Mouse (Mus musculus) left cerebral cortex, postnatal 14 days (tissue): Measurements from ENCODE around the gene Kremen1. TPM values are rescaled to one million over a fixed set of nuclear protein-coding genes. Genes with fewer than 3 reads are reported as not detected.

ENCODE experiments used
- DNase-seq, 2 experiments: peaks; one replicate each; pipeline ENCODE4 v3.0.0; 2021 to 2022; ENCODE audit warnings: low spot score in 2 of 2, mixed read lengths in 1 of 2
- intact Hi-C: fragments of 180-260 bp; cut with DNase I; formaldehyde crosslinking; loops from one replicate; pipeline ENCODE4 v1.15.1; 2025
- total RNA-seq, 2 experiments: library from RNA; stranded (reverse); gene quantifications; 2 replicates each; pipeline ENCODE4 v1.2.3; 2021

The Kremen1 gene
- total RNA-seq, 2 experiments from 2014 or later, result 10.6 to 12.7 TPM

GRCm38 (mm10) chr11:5271274-5272065 lies 10.1 kb upstream of the Kremen1 start:
- intact Hi-C loops, result no loop called here

GRCm38 (mm10) chr11:5269846-5270461 lies 8.6 kb upstream of the Kremen1 start:
- intact Hi-C loops, result loop anchor here (10.0 kb wide), 1 partner anchor 155 kb away; no protein-coding TSS in a partner anchor
- no peak for DNase-seq

More at GRCm38 (mm10) chr11:5271274-5272065, 10.1 kb upstream of the Kremen1 start:
- DNase-seq, result no peak

DNA sequence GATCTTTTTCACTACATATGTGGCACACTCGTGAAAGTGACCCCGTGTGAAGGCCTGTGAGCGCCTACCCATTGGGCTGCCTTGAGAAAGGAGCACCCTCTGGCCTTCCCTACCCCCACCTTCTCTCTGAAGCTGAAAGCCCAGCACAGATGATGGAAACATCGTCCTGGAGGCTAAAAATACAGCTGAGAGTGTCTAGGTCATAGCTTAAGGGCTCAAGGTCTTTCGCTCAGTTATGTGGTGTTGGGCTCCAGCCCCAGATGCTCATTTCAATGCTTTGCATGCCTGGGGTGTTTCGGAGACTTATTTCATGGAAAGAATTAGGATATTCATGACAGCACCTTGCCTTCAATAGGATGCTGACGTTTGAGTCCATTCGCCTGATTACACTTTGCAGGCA lies 4.4 kb upstream of the Kremen1 start:
- intact Hi-C loops, result loop anchor here (10.0 kb wide), 1 partner anchor 151 kb away; no protein-coding TSS in a partner anchor
- no peak for DNase-seq

DNA sequence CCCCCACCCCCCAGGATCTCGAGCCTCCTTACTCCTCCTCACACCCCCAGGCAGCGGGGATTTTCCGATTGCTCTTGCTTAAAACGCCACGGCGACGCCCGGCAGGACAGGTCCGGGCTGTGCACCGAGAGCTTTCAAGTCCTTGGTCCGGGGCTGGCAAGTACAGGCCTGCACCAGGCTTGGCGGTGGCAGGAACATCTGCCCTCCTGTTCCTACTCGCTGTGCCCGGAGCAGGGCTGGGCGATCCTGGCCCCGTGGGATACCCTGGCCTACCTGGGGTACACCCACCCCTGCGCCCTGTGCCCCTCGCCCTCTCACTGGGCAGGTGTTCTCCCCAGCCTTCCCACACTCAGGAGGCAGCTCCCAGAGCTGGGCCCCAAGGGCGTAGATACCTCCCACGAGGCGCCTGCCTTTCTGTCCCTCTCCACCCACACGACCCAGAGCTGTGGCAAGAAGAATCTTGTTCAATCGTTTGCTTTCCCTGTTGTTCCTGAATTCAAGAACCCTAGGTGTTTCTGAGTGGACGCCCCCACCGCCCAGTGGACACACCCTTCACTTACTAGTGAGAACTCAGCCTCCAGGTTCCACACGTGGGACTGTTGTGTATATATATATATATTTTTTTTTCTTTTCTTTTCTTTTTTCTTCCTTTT lies 1.8 kb upstream of the Kremen1 start:
- no peak for DNase-seq
- intact Hi-C loops, result loop anchor here (5.0 to 10.0 kb wide), 2 partner anchors 81 to 148 kb away; no protein-coding TSS in a partner anchor

DNA sequence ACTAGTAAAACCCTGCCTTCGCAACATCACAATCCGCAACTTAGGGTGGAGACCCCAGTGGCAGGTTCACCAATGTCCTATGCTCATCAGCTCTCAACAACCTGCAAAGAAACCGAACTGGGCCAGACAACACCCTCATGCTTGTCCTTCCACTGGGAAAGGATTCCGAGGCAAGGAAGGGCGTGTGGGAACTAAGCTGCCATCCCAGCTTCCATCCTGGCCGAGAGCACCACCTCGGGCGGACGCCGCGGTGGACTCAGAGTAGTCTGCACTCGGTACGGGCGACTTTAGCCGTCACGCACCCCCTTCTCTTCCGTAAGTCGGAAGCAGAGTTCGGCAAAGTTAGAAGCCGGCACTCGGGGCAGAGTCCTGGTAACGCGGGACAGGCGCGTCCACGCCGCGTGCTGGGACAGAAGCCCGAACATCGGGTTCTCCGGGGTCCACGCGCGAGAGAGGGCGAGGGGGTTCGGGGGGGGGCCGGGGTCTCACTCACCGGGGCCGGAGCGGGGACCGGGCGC lies 357 bp downstream of the Kremen1 start:
- intact Hi-C loops, result loop anchor here (5.0 to 10.0 kb wide), 2 partner anchors 79 to 146 kb away; no protein-coding TSS in a partner anchor
- DNase-seq, result peak in 1 of 2 experiments; percentile 18

DNA sequence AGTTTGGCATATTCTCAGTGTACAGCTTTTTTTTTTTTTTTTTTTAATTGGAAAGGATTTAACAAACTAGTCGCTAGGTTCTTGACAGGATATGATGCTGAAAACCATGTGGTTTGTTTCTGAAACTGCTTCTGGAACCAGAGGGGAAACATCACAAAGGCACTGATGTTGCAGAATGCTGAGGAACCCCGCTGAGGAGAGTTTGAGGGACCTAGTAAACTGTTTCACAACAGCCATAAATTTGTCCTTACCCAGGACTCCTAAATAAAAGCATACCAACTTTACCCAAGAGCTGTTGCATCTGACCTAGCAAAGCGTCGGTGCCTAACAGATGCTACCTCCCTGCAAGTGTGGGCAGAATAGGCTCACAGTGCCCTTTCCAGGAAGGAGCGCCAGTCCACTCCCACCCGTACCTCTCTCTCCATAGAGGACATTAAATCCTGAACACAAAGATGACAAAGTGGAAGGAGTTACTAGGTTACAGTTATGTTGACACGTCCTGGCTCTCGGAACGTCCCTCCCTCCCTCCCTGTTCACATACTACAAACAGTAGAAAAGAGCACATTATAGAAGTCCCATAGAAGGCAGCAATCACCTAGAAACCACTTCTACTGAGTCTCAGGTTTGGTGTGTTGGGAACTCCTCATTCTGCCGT lies 1.3 kb downstream of the Kremen1 start:
- DNase-seq, result no peak
- intact Hi-C loops, result loop anchor here (5.0 to 10.0 kb wide), 2 partner anchors 78 to 145 kb away; no protein-coding TSS in a partner anchor

GRCm38 (mm10) chr11:5258036-5258435 lies 3.3 kb downstream of the Kremen1 start:
- intact Hi-C loops, result no loop called here
- no peak for DNase-seq

DNA sequence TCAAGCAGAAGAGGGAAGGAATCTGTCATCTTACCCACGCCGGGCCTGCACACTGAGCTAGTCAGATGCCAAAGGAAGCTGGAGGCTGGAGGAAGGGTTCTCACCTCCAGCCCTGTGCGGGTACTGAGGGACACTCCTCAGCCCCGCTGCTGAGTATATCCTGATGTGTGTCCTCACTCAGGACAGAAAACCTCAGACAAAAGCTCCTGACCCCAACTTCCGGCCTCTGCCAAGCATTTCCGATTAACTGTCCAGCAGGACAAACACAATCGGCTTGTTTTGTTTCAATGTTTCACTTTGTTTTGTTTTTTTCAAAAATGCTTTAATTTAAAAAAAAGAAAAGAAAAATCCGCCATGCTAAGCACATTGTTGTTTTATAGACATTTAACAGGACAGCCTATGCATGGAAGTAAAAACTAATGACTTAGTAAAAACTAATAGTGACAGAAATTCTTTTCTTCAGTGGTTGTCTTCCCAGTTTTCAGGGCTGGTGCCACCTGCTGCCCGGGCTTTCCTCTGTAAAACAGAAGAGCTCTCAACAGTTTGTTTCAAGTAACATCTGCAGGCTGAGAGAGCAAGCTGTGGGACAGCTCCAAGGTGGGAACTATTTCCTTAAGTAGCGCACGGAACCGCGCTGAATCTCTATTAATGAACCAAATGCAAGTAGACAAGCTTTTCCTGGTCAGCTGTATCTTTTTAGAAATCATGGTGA lies 4.1 kb downstream of the Kremen1 start:
- intact Hi-C loops, result no loop called here

GRCm38 (mm10) chr11:5255509-5256014 lies 5.8 kb downstream of the Kremen1 start:
- DNase-seq, result no peak
- intact Hi-C loops, result no loop called here

More for the DNA sequence above, 4.1 kb downstream of the Kremen1 start:
- no peak for DNase-seq

GRCm38 (mm10) chr11:5254016-5254415 lies 7.3 kb downstream of the Kremen1 start:
- no peak for DNase-seq

DNA sequence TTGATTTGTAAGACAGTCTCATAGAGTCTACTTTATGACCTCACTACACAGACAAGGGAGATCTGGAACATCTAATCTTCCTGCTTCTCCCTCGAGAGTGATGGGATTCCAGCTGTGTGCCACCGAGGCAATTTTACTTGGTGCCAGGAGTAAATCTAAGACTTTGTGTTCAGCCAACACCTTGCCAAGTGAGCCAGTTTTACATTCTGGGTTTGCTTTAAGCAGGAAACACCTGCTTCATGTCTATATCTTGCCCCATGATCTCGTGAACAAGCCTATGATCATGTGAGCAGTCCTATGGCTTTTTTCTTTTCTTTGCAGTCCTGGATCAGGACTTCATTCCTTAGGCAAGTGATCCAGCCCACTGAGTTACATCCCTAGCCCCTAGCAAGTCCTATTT lies 7.8 kb downstream of the Kremen1 start:
- DNase-seq, result no peak
- intact Hi-C loops, result no loop called here

More at GRCm38 (mm10) chr11:5254016-5254415, 7.3 kb downstream of the Kremen1 start:
- intact Hi-C loops, result no loop called here

DNA sequence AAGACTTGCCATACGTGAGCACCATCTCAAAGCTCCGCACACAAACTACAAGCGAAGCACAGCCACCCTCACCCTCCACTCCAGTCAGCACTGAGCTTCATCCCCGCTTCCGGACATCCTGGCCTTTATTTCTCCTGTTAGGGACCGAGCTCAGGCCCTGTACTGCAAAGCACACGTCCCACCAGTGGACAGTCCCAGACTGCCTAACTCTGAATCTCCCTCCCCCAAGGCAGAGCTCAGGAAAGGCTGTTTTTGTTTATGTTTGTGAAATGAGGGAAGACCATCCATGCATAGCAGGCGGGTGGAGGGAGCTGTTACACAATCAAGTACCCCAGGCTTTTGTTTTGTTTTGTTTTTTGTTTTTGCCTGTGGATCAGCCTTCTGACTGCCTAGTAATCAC lies 8.6 kb downstream of the Kremen1 start:
- intact Hi-C loops, result no loop called here
- no peak for DNase-seq

DNA sequence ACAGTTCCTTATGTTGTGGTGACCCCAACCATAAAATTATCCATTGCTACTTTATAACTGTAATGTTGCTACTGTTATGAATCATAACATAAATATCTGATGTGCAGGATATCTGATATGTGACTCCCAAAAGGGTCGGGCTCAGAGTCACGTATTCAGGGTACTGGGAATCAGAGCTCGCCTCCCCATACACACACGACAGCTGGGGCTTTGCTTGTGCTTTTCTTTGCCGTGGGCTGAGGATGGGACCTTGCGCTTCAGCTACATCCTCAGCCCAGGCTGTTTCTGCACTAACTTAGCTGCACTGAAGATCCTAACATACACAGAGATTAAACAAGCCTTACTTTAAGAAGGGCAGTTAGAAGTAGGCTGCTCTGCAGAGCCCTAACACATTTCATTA lies 10.2 kb downstream of the Kremen1 start:
- intact Hi-C loops, result no loop called here
- no peak for DNase-seq

DNA sequence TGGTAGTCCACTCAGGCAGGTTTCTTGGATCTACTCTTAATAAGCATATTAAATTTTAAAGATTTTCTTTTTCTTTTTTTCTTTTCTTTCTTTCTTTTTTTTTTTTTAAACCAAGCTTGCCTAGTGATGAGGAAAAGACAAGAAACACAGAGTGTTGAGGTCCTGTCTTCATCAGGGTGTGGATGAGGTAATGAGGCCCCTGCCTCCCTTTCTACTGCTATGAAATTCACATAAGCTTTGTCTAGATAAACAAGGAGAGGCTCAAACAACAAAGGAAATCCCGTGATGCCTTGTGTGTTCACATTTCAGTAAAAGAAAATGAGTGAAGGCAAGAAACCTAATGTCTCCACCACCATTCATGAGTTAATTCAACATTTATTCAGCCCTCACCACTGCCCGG lies 13.2 kb downstream of the Kremen1 start:
- no peak for DNase-seq

GRCm38 (mm10) chr11:5245431-5245830 lies 15.9 kb downstream of the Kremen1 start:
- intact Hi-C loops, result no loop called here
- DNase-seq, result no peak

More for the DNA sequence above, 13.2 kb downstream of the Kremen1 start:
- intact Hi-C loops, result no loop called here

GRCm38 (mm10) chr11:5244749-5245130 lies 16.6 kb downstream of the Kremen1 start:
- intact Hi-C loops, result loop anchor here (5.0 kb wide), 1 partner anchor 62 kb away; no protein-coding TSS in a partner anchor
- DNase-seq, result peak; percentile 45 to 66

GRCm38 (mm10) chr11:5243812-5244748 lies 17.3 kb downstream of the Kremen1 start:
- peak; percentile 66 to 79 for DNase-seq
- intact Hi-C loops, result loop anchor here (5.0 kb wide), 1 partner anchor 62 kb away; no protein-coding TSS in a partner anchor
